Mouse (Mus musculus) MN1 (cell line): ENCODE measurements at regions not wholly inside any gene's neighbourhood (a gene's known extent, or its start where the extent isn't known, plus 50 kb on each side); places are given as distances from the start of the nearest gene placed in this dataset.

Source experiments
- DNase-seq: peaks from one replicate; pipeline ENCODE4 v3.0.0-alpha.2; 2016; ENCODE audit warnings: low spot score

DNA sequence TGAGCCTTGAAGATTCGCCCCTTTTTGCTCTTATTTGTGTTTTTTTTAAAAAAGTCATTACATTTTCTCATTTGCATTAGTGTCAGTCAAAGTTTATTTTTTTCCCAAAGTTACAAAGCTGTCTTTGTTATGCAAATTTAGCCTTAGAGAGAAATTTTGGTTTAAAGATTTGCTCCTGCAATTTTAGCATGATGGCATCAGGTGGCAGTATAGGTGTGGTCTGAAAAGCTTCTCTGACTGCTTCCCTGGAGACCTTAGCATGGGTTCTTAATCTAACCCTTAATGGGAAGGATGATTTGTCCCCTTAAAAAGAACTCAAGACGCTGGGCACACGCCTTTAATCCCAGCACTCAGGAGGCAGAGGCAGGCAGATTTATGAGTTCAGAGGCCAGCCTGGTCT lies 451.2 kb downstream of the Slc4a3 start:
- DNase-seq, result no peak

DNA sequence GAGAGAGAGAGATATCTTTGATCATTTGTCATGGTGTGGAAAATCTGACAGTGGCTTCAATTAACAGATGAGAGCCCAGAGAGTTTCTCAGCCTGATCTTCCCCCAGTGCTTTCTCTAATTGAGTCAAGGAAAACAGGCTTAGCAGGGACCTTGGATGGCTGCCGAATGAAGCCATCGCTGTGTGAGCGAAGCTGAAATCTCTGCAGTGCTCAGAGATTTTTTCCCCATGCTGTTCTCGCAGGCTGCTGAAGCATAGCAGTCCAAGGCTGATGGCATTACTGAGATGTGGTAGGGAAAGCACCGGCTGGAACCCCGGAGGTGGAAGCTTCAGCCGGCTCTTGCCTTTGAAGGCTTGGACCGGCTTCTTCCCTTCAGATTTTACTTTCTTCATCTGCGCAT lies 455.1 kb downstream of the Slc4a3 start:
- no peak for DNase-seq

DNA sequence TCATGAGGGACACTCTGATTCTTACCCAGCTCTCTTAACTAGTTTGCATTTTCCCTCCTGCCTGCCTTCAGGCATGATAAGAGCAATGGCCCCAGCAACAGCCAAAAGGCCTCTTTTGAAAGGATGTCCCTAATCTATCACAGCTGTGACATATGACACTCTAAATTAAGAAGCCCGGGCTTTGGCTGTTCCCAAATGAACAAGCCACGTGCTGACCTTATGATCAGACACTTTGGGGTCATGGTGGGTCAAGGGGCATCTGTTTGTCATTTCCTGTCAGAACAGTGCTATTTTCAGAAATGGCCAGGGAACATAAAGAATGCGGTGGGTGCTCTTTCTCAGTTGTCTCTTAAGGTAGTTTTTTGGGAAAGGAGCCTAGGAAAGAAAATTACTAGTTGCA lies 463.5 kb downstream of the Slc4a3 start:
- DNase-seq, result no peak

DNA sequence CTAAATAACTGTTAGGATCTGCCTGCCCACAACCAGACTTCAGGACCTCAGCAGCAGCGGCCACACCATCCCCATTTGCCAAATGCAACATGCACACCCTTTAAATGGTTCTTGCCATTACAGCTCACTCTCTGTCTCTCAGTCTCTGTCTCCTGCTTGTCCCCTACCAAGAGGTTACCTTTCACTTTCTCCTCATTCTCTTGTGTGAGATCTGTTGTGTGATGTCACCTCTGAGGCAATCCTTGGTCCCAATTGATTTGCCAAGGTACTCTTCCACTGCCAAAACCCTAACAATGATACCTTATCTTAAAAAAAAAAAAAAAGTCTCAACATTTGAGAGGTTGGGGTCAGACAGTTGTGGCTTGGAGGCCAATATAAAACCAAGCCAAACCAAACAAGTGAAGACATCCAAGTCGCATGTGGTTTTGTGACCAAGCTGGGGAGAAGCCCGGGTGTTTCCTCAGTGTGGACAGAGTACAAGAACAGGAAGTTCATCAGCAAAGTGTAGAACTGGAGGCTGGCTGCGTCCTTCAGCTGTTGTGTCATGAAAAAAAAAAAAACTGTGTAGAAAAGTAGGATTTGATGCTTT lies 464.2 kb downstream of the Slc4a3 start:
- no peak for DNase-seq

DNA sequence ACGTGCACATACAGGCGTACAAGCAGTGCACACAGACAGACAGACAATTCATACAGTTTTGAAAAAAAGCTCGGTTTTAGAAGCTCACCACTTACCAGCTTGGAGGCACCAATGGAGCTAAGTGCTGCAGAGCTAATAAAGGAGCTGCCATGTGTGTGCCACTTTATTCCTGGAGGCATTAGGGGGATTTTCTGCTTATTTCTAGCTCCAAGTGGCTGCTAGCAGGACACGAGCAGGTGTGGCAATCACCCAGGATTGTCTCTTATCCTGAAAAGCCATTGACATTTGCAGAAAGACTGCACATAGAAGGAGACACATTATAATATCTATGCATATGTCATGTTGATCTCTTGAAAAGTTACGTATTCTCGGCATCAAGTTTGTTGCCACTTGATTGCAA lies 472.5 kb downstream of the Slc4a3 start:
- DNase-seq, result no peak

DNA sequence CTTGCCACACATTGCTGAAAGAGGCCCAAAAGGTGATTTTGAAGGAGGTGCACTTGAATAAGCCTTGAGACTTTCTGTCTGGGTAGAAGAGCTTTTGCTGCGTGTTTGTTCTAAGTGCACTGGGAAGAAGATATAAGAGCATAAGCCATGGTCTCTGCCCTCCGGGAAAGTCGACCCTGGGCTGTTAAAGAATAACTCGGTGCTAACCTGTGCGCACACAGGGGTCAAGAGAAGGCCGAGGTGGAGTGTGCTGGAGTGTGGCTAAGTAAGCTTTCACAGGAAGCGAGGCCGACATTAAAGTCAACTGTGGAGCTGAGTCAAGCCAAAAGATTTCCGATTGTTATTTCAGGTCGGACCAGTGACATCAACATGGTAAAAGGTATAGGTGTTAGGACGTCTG lies 473.0 kb downstream of the Slc4a3 start:
- no peak for DNase-seq

DNA sequence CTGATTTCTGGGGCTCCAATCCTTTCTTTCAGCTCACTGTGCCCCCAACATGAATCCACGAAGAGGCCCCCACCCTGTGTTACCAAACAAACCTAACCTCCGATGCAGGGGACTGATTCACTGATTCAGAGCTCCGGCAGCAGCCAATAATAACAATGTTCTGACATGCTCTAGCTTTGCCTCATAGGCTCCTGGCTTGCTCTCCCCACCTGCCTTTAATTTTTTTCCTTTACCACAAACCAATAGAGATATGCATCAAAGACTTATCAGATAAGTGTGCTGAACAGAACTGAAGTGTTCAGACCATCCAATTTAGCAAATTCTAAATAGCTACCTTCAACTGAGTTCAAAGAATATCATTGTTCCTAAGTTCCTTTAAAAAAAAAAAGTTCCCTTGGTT lies 478.6 kb downstream of the Slc4a3 start:
- no peak for DNase-seq

DNA sequence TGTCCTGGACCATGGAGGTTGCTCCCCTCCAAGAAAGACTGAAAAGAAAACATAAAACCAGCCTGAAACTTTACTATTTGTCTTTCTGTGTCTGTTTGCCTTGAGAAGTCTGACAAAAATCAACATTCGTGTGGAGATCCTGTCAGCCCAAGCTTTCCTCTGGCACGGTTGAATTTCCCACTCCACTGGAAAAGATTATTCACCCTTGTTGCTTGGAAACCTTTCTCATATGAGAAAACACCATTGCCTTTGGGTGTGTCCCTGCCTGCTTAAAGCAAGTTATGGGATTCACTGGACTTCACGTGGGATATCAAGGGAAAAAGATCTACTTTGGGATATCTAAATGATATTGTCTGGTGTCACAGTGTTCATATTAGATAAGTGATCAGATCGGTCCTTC lies 479.3 kb downstream of the Slc4a3 start:
- DNase-seq, result no peak

DNA sequence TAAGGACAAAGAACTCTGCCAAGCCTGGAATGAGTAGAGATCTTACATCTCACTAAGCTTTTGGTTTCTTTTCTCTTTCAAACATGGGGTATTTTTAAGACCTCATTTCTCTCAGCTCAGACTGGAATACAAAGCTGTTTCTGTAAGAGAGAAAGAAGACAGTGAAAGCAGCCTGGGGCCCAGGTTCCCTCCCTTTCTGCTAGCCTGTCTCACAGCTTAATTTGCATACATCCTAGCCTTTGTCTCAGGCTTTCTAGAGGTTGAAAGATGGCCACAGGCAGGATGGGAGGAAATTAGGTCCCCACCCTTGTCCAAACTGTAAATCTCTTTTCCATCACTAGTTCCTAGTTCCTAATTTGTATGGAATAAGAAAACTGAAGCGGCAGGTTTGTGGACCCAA lies 483.0 kb downstream of the Slc4a3 start:
- no peak for DNase-seq

DNA sequence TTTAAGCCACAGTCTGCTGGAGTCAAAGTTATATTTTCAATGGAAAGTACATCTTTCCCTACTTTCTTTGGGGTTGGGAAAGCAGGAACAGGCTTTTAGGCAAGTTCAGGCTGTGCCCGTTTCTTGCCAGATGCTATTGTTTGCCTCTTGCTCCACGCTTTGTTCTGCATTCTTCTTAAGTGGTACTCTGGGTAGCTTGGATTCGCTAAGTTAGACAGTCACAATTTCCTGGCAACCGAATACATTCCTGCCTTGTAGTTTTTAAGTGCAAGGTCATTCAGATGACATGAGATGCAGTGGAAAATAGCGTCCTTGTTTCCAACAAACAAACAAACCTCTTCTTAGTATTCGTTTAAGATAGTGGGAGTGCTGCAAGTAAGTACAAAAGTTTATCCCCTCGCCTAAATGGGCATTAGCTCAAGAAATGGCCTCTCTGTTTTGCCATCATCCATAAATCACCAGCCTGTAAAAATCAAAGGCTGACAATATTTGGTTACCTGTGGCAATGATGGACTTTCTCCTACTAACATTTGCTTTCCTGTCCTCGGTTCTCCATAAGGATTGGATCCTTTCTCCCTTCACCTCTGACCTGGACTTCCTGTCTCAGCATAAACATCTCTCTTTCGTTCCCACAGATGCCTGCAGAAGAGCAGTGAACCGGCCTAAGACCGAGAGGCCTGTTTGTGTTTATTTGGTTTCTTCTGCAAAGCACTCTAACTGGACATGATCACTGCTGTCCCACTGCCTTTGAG lies 485.3 kb downstream of the Slc4a3 start:
- DNase-seq, result no peak

DNA sequence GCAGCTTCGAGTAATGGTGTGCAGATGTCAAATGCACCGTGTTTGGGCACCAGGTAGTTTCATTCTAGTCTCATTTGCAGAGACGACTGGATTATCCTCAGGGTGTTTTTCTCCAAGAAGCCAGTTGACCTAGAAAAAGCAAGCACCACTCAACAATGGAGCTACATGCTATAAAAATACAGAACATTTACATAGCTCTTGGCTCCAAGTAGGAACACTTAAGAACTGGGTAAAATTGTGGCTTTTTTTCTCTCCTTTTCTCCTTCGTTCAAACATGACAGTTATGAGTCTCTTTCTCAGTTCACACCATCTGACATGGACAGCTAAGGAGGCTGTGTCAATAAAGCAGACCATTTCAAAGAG lies 485.8 kb downstream of the Slc4a3 start:
- DNase-seq, result no peak

DNA sequence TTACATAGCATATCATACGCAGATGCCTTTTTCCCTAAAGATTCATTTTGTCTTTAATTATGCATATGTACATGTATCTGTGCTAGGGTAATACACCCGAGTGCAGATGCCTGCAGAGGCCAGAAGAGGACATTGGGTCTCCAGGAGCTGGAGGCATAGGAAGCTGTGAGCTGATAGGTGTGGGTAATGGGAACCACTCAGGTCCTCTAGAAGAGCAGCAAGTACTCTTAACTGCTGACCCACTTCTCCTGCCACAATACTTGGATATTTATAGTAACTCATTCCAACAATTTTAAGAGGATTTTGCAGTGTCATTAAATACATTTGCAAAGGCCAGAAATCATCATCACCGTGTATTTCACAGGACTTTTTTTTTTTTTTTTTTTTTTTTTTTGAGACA lies 486.6 kb downstream of the Slc4a3 start:
- no peak for DNase-seq

DNA sequence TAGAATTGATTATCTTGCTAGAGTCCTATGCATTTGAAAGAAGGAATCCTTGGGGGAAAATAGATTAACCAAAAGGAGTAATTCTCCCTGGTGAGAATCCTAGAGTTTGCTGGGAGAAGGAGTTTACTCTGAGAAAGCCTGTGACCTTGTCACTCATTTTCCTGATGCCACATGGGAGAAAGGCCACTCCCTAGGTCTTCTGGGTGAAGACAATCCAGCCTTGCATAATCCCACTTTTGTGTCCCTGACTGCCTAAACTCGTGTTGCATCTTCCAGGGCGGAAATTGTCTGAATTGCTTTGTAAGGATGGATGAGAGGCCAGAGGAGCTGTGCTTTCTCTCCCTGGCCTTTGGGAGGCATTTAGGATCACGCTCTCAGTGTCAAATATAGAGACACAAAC lies 490.2 kb downstream of the Slc4a3 start:
- DNase-seq, result no peak

DNA sequence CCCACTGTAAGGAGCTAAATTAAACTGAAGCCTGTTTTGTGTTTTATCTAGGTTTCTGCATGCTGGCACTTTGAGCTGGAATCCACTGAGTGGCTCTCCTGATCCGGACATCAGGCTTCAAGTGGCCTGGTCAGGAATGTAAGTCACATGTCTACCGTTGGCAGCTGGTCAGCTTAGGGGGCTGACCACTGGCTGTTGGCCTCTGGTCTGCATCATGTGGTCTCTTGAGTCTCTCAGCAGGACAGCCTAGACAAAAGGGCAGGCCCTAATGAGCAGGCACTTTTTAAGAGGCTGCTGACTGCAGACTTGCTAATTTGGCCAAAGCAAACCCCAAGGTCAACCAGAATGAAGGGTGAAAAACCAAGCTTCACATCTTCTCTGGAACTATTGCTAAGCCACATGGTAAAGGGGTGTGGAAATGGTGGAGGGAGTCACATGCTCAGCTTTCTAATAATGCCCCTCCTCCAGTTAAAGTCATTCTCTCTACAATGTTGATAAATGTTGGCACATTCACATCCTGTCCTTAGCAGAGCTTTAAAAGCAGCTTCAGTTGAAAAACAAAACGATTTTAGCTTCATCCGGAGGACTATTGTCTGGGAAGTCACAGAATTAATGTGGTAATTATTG lies 493.1 kb downstream of the Slc4a3 start:
- DNase-seq, result no peak

DNA sequence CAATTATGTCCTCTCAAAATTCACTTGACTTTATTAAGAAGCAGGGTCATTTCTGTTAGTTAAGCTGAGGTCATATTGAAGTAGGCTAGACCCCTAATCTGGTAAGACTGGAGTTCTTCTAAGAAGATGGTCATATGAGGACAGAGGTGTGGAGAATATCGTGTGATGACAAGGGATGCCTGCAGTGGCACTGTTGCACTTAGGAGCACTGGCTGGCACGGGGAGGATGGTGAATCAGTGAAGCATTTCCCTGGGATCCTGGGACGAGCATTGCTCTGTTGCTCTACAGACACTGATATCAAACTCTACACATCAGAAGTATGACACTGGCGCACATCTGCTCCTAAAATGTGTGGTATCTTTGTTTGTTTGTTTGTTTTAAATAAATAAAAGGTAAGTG lies 493.6 kb downstream of the Slc4a3 start:
- DNase-seq, result no peak

DNA sequence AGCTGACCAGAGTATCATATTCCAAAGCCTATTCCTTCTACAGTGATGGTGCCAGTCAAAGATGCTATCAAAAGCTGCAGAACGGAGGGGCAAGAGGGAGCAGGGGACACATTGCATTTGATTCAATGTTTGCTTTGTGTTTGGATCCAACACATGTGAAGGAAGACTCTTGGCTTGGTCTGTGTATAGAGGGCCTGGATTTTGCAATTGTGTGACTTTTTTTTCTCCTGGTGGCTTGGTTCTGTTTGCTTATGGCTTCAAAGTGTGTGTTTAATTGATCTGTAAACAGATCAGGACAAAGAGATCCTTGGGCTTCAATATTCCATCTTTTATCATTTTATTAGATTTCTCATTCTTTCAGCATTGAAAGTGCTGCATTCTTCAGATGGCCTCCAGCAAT lies 504.2 kb downstream of the Slc4a3 start:
- no peak for DNase-seq

DNA sequence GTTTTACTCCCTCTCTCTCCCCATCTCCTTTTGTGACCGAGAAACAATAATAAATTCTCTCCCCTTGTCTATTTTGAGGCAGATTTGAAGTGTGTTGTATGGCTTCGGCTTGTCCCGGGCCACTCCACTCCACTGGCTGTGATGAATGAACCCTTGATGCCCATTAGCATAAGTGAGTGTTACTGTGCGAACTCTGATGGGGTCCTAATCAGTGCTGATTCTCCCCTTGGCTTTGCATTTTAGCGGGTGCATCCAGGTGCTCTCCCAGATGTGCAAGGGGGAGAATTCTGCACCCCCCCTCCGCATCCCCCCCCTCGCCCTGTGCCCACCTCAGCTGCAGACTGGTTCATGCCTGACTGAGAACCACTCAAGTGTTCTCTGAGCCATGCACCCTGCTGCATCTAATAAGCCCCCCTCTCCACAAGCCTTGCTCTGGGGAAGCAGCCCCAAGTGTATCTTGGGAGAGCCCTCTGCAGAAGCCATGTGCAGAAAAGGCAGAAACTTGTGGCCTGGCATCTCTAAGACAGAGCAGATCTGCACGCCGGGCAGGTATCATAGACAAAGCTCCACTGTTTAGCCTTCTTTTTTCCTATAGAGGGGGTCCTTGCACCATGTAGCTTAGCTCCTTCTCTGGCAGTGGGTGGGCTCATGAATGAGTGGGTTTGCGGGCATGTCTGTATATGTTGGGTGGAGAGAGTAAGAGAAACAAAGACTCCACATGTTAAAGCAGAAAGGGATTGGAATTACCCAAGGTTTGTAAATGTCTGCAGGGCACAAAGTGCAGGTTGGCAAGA lies 507.5 kb downstream of the Slc4a3 start:
- no peak for DNase-seq

DNA sequence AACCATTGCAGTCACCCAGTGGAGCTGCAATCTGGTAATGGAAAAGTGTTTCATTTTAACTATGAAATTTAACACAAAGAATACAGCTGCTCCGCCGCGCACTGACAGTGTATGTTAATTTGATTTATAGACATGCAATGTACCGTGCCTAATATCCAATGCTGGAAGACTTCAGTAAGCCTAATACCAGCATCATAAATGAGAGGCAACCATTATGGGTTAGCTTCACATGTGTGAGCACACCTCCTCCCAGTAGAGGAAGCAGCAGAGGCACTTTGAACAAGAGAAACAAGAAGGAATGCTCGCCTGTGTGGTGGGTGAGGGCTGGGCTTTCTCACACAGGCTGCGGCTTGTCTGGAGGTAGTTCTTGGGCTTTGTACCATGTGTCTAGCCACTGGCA lies 519.7 kb downstream of the Slc4a3 start:
- no peak for DNase-seq

DNA sequence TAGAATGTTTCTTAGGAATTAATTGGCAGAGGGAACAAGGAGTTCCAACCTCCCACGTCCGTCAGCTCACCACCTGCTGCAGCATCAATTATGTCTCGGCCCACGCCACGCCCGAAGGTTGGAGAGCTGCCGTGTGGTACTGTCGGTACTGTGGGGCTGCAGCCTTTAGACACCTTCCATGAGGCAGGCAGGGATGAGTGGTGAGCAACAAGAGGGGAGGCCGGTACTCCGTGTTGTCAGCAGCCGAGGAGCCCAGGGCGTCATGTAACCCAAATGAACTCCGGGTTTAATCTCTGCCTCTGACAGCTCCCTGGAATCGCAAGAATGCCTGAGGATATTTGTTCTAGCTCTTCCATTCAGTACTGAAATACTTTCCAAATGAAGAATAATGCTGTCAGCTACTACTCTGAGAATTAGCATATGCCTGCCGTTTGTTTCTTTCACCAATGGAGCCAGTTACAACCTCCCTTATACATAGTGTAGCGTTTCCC lies 524.8 kb downstream of the Slc4a3 start:
- no peak for DNase-seq

DNA sequence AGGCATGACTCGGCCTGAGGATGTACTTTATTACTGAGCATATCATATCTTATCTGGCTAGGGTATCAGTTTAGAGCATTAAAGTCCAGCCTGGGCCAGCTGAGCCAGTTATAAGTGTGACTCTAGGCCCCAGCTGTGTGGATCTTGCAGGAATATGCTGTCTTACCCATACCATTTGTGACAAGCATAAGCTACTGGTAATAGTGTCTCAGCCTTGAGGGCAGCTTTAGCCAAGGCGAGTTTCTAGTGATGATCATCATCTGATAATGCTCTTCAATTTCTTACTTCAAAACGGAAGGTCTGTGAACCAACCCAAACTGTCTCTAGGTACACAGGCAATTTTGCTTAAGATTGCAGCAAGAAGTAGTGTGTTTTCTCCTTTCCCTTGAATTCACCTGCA lies 529.1 kb downstream of the Slc4a3 start:
- no peak for DNase-seq

DNA sequence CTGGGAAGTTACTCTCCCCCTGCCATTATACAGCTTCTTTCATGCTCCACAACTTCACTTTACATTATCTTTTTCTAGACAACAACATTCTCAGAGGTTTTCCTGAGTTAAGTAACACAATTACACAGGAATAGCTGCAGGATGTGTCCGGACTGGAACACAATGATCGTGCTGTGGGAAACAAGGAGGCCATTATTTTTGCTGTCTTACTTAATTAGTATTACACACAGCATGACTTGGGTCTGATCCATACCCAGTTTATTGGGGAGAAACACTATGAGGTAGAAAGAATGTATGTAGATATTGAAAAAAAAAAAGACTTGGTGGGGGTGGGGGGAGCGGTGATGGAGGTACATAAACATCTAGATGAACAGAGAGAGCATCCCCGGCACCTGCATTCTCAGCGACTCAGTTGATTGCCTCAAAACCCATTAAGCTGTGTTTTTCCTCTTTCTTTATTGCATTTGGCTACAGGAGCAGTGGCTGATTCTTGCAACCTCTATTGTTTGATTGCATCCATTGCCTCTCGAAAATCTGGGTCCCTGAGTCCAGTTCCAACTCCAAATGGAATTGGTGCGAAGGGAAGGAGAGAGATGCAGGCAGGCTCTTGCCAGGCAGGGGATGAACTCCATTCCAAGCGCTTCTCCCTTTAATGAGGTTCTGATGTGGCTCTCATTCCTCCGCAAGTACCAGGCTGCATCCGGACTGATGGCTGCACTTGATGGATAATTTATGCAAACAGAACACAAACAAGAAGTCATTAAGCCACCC lies 529.8 kb downstream of the Slc4a3 start:
- no peak for DNase-seq

DNA sequence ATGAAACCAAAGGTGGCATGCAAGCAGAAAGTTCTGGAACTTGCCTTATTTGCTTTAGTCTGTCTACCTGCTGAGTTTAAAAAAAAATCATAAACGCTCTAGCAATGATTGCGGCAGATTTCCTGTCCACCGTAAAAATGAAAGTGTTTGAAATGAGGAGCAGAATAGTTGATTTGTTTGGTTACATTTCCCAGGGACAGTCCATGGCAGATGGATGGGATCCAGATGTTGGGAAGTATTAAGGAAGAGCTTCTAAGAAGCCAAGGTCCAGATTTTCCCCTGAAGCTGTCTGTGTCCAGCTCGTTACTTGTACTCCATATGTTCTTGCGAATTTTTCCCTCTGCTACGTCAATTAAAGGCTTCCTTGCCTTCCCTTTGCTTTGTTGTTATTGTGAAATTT lies 534.2 kb downstream of the Slc4a3 start:
- no peak for DNase-seq
